Mouse (Mus musculus) embryonic facial prominence, embryonic 11.5 days (tissue): ENCODE data around the gene Sfswap. TPM values are rescaled to one million over a fixed set of nuclear protein-coding genes. Genes with fewer than 3 reads are reported as not detected.
"Not testable (repeated sequence)": the region's sequence is repeated elsewhere in the genome, so short reads cannot be mapped to it uniquely, and the experiment has no call there.

Experiments
- ATAC-seq: fragments of 200-750 bp; cut with Nextera tagmentation; replicated peaks from 2 replicates; pipeline ENCODE4 v1.8.0; 2017; ENCODE audit warnings: low read depth; ENCODE audit not compliant: insufficient number of reproducible peaks, low FRiP score, low TSS enrichment
- DNase-seq: peaks from one replicate; pipeline ENCODE4 v3.0.0-alpha.2; 2015; ENCODE audit warnings: low spot score
- H3K27ac ChIP-seq: fragments of 300-500 bp; sonication (generic); replicated peaks from 2 replicates; pipeline ENCODE4 v1.5.1; 2014; ENCODE audit warnings: mild to moderate bottlenecking, low read depth, low read length, control low read depth
- H3K27me3 ChIP-seq: fragments of 300-500 bp; sonication (generic); 2 replicates; pipeline ENCODE4 v1.6.1; 2014; ENCODE audit warnings: mild to moderate bottlenecking, low read length, moderate library complexity, mixed read lengths; ENCODE audit not compliant: control insufficient read depth, insufficient read depth
- H3K36me3 ChIP-seq: fragments of 300-500 bp; sonication (generic); replicated peaks from 2 replicates; pipeline ENCODE4 v1.6.1; 2014; ENCODE audit warnings: low read depth, mild to moderate bottlenecking, low read length, moderate library complexity, mixed read lengths; ENCODE audit not compliant: control insufficient read depth, insufficient read depth
- H3K4me1 ChIP-seq: fragments of 300-500 bp; sonication (generic); 2 replicates; pipeline ENCODE4 v1.6.1; 2014; ENCODE audit warnings: low read length, mixed read lengths; ENCODE audit not compliant: control insufficient read depth, insufficient read depth
- H3K4me2 ChIP-seq: fragments of 300-500 bp; sonication (generic); 2 replicates; pipeline ENCODE4 v1.6.1; 2014; ENCODE audit warnings: low read depth, mild to moderate bottlenecking, control low read depth, low read length, moderate library complexity
- H3K4me3 ChIP-seq: fragments of 300-500 bp; sonication (generic); 2 replicates; pipeline ENCODE4 v1.5.1; 2014; ENCODE audit warnings: low read depth, low read length, control low read depth
- H3K9ac ChIP-seq: fragments of 300-500 bp; sonication (generic); replicated peaks from 2 replicates; pipeline ENCODE4 v1.6.1; 2014; ENCODE audit warnings: mild to moderate bottlenecking, control low read depth, low read length
- H3K9me3 ChIP-seq: fragments of 300-500 bp; sonication (generic); replicated peaks from 2 replicates; pipeline ENCODE4 v1.6.1; 2016; ENCODE audit warnings: mild to moderate bottlenecking, low read length, inconsistent platforms, mixed read lengths; ENCODE audit not compliant: control insufficient read depth
- WGBS: fragments of 180-500 bp; shearing (Covaris S2); extraction: QIAGEN DNeasy Blood & Tissue Kit; methylation state at CpG from one replicate; pipeline ENCODE4 v1.1.7; 2014; 5-methylcytosine and 5-hydroxymethylcytosine counted together
- polyA plus RNA-seq: library from polyadenylated mRNA; unstranded; fragments of >200 nt; fragmentation: Nextera tagmentation; extraction: Ambion mirVana; gene quantifications from 2 replicates; pipeline ENCODE4 v1.2.1, GENCODE M21; 2014

The Sfswap gene
- polyA plus RNA-seq, 1 experiment from 2014 or later = 47.7 TPM

GRCm38 (mm10) chr5:129586471-129586870 lies 85.5 kb downstream of the Sfswap start:
- Histone ChIP-seq H3K36me3 (no peaks in the 10 kb centered on the region), H3K4me1 (peaks cover 4% of the 10 kb centered on the region), H3K27ac (no peak overlapping the region), H3K4me2 (peak overlapping the region; percentile 48), H3K9me3 (no peaks in the 10 kb centered on the region), H3K27me3 (peaks cover 20% of the 10 kb centered on the region), H3K9ac (peak overlapping the region; percentile 54), H3K4me3 (peak overlapping the region; percentile 17; the same call in 1 of the 2 replicates)
- 47% methylated on average over 13 of the region's 13 CpGs for WGBS
- DNase-seq (no peak), ATAC-seq (peak; percentile 1; the same call in 1 of the 2 replicates)

- no peaks in the 10 kb centered on the region for H3K36me3 ChIP-seq
- H3K9ac ChIP-seq = no peak overlapping the region
- ATAC-seq = no peak
- no peaks in the 10 kb centered on the region; the same call in 1 of the 2 replicates for H3K4me1 ChIP-seq
- no peak overlapping the region for H3K4me3 ChIP-seq
- H3K27me3 ChIP-seq = 0 out of 2 replicates have a peak, but pooled peaks cover under 1% of the 10 kb centered on the region
- WGBS = 6% methylated on average over 11 of the region's 11 CpGs
- H3K4me2 ChIP-seq = no peak overlapping the region
- H3K27ac ChIP-seq = no peak overlapping the region
- H3K9me3 ChIP-seq = no peaks in the 10 kb centered on the region
- peak; percentile 26 for DNase-seq
Observed at GRCm38 (mm10) chr5:129590915-129591314, 89.9 kb downstream of the Sfswap start.

DNA sequence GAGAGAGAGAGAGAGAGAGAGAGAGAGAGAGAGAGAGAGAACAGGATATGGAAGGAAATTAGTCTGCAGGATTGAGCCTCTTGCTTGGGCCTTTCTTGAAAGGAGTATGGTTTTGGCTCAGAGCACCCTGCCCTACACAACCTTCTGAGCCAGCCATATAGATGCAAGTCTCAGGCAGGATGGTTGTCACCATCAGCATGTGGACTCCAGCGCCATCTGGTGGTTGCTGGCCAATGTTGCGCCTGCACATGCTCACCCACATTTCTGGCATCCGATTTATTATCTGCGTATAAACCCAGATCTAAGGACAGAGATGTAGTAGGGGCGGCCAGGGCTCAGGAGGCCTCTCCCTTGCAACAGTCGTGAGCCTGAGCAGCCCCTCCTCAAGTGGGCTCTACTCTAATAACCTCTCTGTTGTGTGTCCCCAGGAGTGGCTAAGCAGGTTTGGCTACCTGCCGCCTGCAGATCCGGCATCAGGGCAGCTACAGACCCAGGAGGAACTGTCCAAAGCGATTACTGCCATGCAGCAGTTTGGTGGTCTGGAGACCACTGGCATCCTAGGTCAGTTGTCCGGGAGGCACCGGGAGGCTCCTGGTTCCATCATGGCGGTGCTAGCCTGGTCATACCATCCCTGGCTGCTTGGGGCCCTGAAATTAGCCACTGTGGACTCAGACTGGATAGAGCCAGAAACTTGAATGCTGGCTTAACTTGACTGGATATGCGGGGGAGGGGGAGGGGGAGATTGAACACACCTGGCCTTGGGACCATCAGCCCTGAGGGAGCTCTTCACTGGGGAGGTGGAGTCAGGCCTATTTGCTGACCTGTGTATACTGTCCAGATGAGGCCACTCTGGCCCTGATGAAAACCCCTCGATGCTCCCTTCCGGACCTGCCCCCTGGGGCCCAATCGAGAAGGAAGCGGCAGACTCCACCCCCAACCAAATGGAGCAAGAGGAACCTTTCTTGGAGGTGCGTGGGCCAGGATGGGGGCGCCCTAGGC lies 93.4 kb downstream of the Sfswap start:
- ATAC-seq = peak; percentile 61
- H3K27ac ChIP-seq = no peak overlapping the region
- WGBS = 40% methylated on average over 19 of the region's 19 CpGs

DNA sequence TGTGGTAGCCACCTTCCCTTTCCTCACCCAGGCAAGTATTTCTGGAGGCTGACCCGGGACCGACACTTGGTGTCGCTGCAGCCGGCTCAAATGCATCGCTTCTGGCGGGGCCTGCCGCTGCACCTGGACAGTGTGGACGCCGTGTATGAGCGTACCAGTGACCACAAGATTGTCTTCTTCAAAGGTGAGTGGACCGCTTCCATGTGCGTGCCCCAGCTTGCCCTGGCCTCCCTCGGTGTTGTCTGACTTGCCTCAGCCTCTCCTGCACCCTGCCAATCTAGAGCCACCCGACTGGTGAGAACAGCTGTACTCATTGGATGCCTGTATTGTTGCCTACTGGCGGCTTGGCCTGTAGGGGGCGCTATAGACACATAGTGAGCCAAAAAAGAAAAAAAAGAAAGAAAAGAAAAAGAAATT lies 101.1 kb downstream of the Sfswap start:
- DNase-seq (peak; percentile 51), ATAC-seq (no peak)
- no peak overlapping the region for H3K27ac ChIP-seq
- no peaks in the 10 kb centered on the region; the same call in 1 of the 2 replicates for H3K36me3 ChIP-seq
- WGBS = 24% methylated on average over 16 of the region's 16 CpGs
- H3K4me2 ChIP-seq = no peak overlapping the region
- no peaks in the 10 kb centered on the region for H3K9me3 ChIP-seq
- H3K4me1 ChIP-seq = no peaks in the 10 kb centered on the region
- no peaks in the 10 kb centered on the region for H3K27me3 ChIP-seq
- no peak overlapping the region for H3K9ac ChIP-seq
- H3K4me3 ChIP-seq = no peak overlapping the region

More for the DNA sequence above, 93.4 kb downstream of the Sfswap start:
- H3K9me3 ChIP-seq = no peaks in the 10 kb centered on the region
- peak; percentile 88 for DNase-seq
- no peaks in the 10 kb centered on the region for H3K4me1 ChIP-seq
- H3K27me3 ChIP-seq = no peaks in the 10 kb centered on the region
- H3K36me3 ChIP-seq = no peaks in the 10 kb centered on the region
- no peak overlapping the region for H3K4me3 ChIP-seq
- no peak overlapping the region for H3K4me2 ChIP-seq
- H3K9ac ChIP-seq = no peak overlapping the region

DNA sequence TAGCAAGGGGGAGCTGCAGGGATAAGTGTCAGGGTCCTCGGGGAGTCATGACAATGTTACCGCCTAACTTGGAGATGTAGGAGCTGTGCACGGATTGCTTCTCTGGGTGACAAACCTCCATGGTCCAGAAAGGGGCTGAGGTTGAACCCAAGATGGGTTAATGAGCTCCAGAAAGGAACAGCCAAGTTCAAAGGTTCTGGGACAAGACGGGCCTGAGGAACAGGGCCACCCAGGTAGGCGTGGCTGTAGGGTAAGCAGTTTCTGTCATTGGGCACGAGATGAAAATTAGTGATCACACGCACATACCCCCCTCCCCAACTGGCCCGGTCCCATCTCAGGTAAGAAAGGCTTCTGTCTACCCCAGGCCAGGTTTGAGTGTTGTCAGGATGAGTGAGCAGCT lies 106.5 kb downstream of the Sfswap start:
- no peaks in the 10 kb centered on the region; the same call in 1 of the 2 replicates for H3K36me3 ChIP-seq
- no peak overlapping the region for H3K4me2 ChIP-seq
- WGBS = 83% methylated on average over 8 of the region's 8 CpGs
- ATAC-seq = no peak
- no peaks in the 10 kb centered on the region for H3K27me3 ChIP-seq
- DNase-seq = no peak
- no peak overlapping the region for H3K27ac ChIP-seq
- H3K9ac ChIP-seq = no peak overlapping the region
- no peaks in the 10 kb centered on the region for H3K4me1 ChIP-seq
- H3K4me3 ChIP-seq = no peak overlapping the region
- H3K9me3 ChIP-seq = no peaks in the 10 kb centered on the region

GRCm38 (mm10) chr5:129611060-129611459 lies 110.0 kb downstream of the Sfswap start:
- peak; percentile 79 for DNase-seq
- 8% methylated on average over 1 of the region's 1 CpGs for WGBS
- no peaks in the 10 kb centered on the region for H3K4me1 ChIP-seq
- no peak overlapping the region for H3K4me3 ChIP-seq
- H3K36me3 ChIP-seq = no peaks in the 10 kb centered on the region
- no peak for ATAC-seq
- no peaks in the 10 kb centered on the region for H3K27me3 ChIP-seq
- H3K9me3 ChIP-seq = no peaks in the 10 kb centered on the region
- no peak overlapping the region for H3K27ac ChIP-seq
- no peak overlapping the region for H3K9ac ChIP-seq
- no peak overlapping the region for H3K4me2 ChIP-seq

- not testable (repeated sequence) for H3K27me3 ChIP-seq, H3K4me3 ChIP-seq, H3K4me1 ChIP-seq, H3K27ac ChIP-seq, ATAC-seq, H3K4me2 ChIP-seq, H3K36me3 ChIP-seq, H3K9ac ChIP-seq, DNase-seq, H3K9me3 ChIP-seq
- WGBS = 61% methylated on average over 9 of the region's 9 CpGs
Observed at GRCm38 (mm10) chr5:129620600-129620999, 119.6 kb downstream of the Sfswap start.
